Mouse (Mus musculus): ENCODE measurements around the gene Pygo2.

GRCm38 (mm10) chr3:89391663-89392511, 38.1 kb upstream of the Pygo2 start:
- TF ChIP-seq POLR2A (IDR thresholded peaks at IDR 0.05; ENCODE audit: borderline replicate concordance, control insufficient read depth, low read depth, low read length) (peak; percentile 11; the same call in 1 of the 2 replicates), CTCF (IDR thresholded peaks at IDR 0.05; ENCODE audit: control insufficient read depth, insufficient read depth, low read length) (no peak)
